Mouse (Mus musculus) thymus, adult 2 months (tissue): ENCODE data around the gene Zfp281.

Source experiments
- CTCF ChIP-seq: fragments of 200-500 bp; IDR thresholded peaks from 2 replicates; pipeline ENCODE4 v1.5.1; 2012; ENCODE audit warnings: mild to moderate bottlenecking, control low read depth, low read length, moderate library complexity, borderline replicate concordance; ENCODE audit not compliant: control insufficient read depth, poor library complexity, insufficient read depth; ENCODE audit errors: extremely low read depth
- POLR2A ChIP-seq: fragments of 200-500 bp; IDR thresholded peaks from 2 replicates; pipeline ENCODE4 v1.6.1; 2012; ENCODE audit warnings: mild to moderate bottlenecking, low read length, control low read depth, moderate library complexity; ENCODE audit not compliant: control insufficient read depth, poor library complexity, insufficient read depth; ENCODE audit errors: extremely low read depth

GRCm38 (mm10) chr1:136642701-136643100 is 18.0 kb downstream of the Zfp281 start:
- TF ChIP-seq CTCF (no peak), POLR2A (no peak)
